Mouse (Mus musculus) Patski (cell line): ENCODE measurements around the gene Fbl. TPM values are rescaled to one million over a fixed set of nuclear protein-coding genes. Genes with fewer than 3 reads are reported as not detected.

Experiments
- ATAC-seq: fragments of 100-300 bp; one replicate; pipeline ENCODE4 v1.8.0; 2021
- CTCF ChIA-PET: fragments of 350-600 bp; sonication (Branson Sonifier 250); formaldehyde crosslinking; loops from one replicate; lab custom pipeline; 2022; ENCODE audit warnings: inconsistent platforms; lab: Charles Lee
- POLR2A ChIA-PET: fragments of 350-600 bp; sonication (Branson Sonifier 250); formaldehyde crosslinking; loops from one replicate; lab custom pipeline; 2022; ENCODE audit warnings: antibody characterized with exemption, inconsistent platforms; lab: Charles Lee
- DNase-seq: peaks from one replicate; pipeline ENCODE4 v3.0.0-alpha.2; 2011; ENCODE audit warnings: low read depth, low spot score
- H3K27me3 ChIP-seq: fragments of 371-371 bp; one replicate; pipeline ENCODE4 v1.5.1; 2021
- CTCF ChIP-seq: fragments of 100-300 bp; IDR thresholded peaks from one replicate; pipeline ENCODE4 v1.5.1; 2021
- in situ Hi-C: fragments of 300-500 bp; cut with MboI; formaldehyde crosslinking; loops from 3 replicates; pipeline ENCODE4 v1.11.1; 2018; ENCODE audit warnings: low pct_unique_long_range_greater_than_20kb, mixed read lengths
- polyA plus RNA-seq: library from polyadenylated mRNA; unstranded; gene quantifications from one replicate; pipeline ENCODE4 v1.2.3, GENCODE M21; 2021

Fbl gene
- polyA plus RNA-seq, 1 experiment from 2014 or later, result 134 TPM

DNA sequence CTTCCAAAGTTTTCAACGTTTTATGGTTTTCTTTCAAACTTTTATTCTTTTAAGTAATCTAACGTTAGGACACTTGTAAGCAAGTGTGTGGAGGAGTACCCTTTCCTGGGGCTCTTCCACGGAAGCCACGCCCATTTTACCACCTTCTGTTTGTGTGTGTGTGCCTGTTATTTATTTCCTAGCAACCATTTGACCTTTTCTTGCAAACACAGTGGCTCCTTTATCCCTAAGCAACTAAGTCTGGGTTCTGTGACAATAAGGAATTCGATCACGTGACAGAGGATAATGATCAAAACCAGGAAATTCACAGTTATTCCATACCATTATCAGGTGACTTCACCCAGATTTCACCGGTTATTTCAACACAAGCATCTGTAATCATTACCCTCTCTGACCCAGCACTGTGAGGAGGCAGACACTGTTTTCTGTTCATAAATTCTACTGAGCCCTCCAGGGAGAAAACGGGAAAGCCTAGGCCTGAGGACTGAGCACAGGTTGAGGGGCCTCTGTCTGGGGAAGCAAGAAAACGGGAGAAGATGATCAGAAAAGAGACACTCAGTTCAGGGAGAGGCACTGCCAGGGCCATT is 8.3 kb upstream of the Fbl start:
- DNase-seq, result no peak
- POLR2A ChIA-PET, result interaction anchor here (0.6 kb wide), 1 partner anchor 555 kb away, joined by 5 read pairs; no protein-coding TSS in a partner anchor
- no peaks in the 10 kb centered on the region for H3K27me3 ChIP-seq
- CTCF ChIA-PET, result interaction anchor here (1.2 kb wide), 1 partner anchor 9 kb away, joined by 3 read pairs; no protein-coding TSS in a partner anchor
- ATAC-seq, result no peak
- in situ Hi-C loops, result no loop called here
- TF ChIP-seq CTCF, result no peak

DNA sequence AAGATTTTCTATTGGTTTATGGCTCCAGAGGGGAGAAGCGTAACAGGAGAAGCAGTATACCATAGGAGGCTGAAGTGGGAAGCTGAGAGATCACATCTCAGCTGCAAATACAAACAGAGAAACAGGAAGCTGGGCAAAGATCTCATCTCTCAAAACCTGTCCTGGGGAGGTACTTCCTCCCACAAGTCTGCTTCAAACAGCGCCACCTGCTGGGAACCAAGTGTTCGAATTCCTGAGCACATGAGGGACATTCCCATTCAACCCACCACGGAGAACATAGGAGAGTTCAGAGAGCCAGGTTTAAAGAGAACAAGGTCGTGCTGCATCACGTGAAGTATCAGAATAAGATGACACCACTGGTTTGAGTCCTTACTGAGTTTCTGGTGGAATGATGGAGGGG is 4.1 kb upstream of the Fbl start:
- ChIA-PET POLR2A (no interaction called here), CTCF (interaction anchor here (1.2 kb wide), 1 partner anchor 17 kb away, joined by 3 read pairs; no protein-coding TSS in a partner anchor)
- ATAC-seq, result no peak
- in situ Hi-C loops, result no loop called here
- H3K27me3 ChIP-seq, result no peaks in the 10 kb centered on the region
- DNase-seq, result no peak
- no peak for TF ChIP-seq CTCF

DNA sequence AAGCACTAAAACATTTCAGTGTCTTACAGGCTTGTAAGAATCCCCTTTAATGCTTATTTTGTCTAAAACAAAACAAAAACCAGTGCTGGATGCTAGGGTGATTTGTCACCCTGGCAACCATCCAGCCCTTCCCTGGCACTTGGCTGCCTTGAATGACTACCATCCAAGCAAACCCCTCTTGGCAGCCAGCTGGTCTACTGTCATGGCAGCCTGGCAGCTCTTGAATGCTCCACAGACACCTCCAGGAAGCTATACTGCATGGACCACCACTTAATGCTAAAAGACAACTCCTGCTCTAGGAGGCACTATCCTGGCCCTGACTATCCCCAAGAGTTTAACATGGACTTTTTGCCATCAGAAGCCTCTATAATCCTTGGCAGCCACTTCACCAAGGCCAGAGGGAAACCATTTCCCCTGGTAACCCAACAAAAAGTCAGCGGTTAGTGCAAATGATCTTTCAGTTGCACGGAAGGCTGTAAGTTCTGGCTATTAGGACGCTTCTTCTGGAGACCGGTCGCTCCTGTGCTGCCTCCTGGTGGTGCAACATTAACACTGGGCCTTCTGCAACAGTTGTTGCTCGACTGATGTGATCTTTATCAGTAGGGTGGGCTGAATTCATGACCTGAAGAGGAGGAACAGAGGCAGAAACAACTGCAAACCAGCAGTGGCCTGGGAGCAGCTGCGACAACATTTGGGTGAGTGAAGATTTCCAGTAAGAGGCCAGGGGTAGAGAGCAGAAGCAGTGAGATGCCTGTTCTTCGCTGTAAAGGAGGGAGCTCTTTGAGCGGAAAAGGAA is 992 bp upstream of the Fbl start:
- in situ Hi-C loops, result no loop called here
- DNase-seq (peak; percentile 84), ATAC-seq (peak; percentile 58)
- H3K27me3 ChIP-seq, result no peaks in the 10 kb centered on the region
- peak; percentile 94 for TF ChIP-seq CTCF
- CTCF ChIA-PET, result interaction anchor here (0.7 to 2.7 kb wide), 15 partner anchors 9 to 119 kb away, joined by 3 to 17 read pairs (median 3); partner anchors contain the start of genes Dyrk1b and Psmc4
- POLR2A ChIA-PET, result interaction anchor here (0.6 to 1.7 kb wide), 8 partner anchors 9 to 269 kb away, joined by 3 to 7 read pairs (median 3); no protein-coding TSS in a partner anchor

DNA sequence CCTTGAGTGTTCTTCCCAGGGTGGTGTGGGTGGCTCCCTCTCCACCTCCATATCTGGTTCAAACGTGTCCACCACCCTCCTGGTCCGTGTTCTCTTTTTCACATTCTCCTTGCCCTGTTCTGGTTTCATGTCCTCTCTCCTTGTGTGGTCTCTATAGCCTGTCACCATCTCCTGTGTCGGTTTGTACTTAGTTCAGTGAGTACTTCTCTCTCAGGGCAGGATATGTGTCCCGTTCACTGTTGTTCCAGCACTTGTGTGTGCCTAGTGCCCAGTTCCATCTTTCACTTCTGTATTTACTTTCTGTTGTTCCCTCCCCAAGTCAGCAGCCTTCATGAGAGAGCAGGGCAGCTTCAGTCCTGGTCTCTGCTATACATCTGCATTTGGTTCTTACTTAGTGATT is 5.8 kb downstream of the Fbl start:
- ChIA-PET CTCF (interaction anchor here (1.0 kb wide), 1 partner anchor 39 kb away, joined by 3 read pairs; no protein-coding TSS in a partner anchor), POLR2A (no interaction called here)
- ATAC-seq, result no peak

DNA sequence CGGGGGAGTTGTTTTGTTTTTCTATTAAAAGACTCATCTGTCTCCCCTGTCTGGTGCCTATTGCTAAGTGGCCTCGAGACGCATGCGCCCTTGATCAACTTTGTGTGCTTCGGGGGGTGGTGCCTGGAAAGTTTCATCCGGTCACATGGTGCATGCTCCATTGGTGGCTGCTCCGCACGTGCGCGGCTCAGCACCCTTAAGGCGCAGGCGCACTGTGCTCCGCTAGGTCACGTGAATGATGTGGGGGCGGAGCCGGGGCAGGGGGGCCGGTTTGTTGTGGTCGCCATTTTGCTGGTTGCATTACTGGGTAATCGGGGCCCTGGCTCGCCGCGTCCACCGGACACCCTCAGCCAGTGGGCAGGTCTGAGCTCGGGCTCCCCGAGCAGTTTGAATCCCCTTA is 9.7 kb downstream of the Fbl start, which contains the start of gene Dyrk1b:
Gene Dyrk1b, plus strand, starts transcription at position 242 of the 400 bp plus-strand sequence.
- H3K27me3 ChIP-seq, result no peaks in the 10 kb centered on the region
- no peak for TF ChIP-seq CTCF
- ChIA-PET CTCF (interaction anchor here (1.8 kb wide), 1 partner anchor 10 kb away, joined by 5 read pairs; the partner anchor contains the start of gene Fbl), POLR2A (interaction anchor here (2.7 kb wide), 1 partner anchor 9 kb away, joined by 9 read pairs; the partner anchor contains the start of gene Fbl)
- in situ Hi-C loops, result no loop called here
- ATAC-seq, result peak; percentile 50
- peak; percentile 83 for DNase-seq

More for the DNA sequence above, 5.8 kb downstream of the Fbl start:
- no peaks in the 10 kb centered on the region for H3K27me3 ChIP-seq
- in situ Hi-C loops, result no loop called here
- TF ChIP-seq CTCF, result no peak
- no peak for DNase-seq

DNA sequence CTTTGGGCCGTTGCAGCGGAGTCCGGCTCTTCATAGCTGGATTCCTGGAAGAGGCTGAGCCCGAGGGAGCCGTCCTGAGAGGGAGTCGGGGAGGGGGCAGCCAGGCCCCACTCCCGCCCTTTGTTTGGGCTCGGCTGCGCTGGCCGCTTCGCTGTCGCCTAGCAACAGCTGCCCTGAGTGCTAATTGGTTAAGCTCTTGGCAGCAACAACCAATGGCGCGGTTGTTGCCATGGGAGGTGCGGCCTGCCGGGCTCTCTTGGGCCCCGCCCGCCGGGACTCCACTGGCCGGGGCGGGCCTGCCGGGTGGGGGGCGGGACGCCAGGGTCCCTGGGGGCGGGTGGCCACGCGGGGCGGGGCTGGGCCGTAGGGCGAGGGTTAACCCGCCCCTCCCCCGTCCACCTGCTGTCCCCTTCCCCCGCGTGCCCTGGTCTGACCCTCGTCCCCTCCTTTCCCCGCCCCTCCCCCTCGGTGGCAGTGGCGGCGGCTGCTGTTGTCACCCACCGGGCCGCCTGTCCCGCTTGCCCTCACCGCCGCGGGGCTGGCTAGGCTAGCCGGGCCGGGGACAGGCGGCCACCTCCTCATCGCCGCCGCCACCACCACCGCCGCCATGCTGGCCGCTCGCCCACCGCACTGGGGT is 10.3 kb downstream of the Fbl start:
- POLR2A ChIA-PET, result interaction anchor here (2.7 kb wide), 1 partner anchor 10 kb away, joined by 9 read pairs; the partner anchor contains the start of gene Fbl
- no peaks in the 10 kb centered on the region for H3K27me3 ChIP-seq
- DNase-seq (no peak), ATAC-seq (peak; percentile 91)
- CTCF ChIA-PET, result interaction anchor here (1.8 kb wide), 1 partner anchor 11 kb away, joined by 5 read pairs; the partner anchor contains the start of gene Fbl
- in situ Hi-C loops, result no loop called here
- no peak for TF ChIP-seq CTCF

DNA sequence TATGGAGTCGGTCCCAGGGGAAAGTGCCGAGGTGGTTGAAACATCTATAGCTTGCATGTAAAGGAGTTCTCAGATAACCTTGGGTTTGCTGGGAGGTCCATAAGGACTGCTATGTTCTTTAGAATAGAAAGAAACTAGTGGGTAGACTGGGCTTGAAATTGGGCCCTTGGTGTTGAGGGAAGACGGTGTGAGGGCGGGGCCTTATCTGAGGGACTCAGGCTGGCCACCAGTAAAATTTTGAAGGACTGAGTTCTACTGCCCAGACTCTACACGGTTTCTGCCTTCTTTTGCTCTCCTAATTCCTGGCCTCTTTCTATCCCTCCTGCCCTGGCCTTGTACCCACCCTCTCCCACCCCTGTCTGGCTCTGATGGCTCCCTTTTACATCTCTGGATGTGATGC is 11.4 kb downstream of the Fbl start:
- in situ Hi-C loops, result no loop called here
- no peak for ATAC-seq
- CTCF ChIA-PET, result interaction anchor here (1.8 kb wide), 1 partner anchor 12 kb away, joined by 5 read pairs; the partner anchor contains the start of gene Fbl
- POLR2A ChIA-PET, result no interaction called here
- H3K27me3 ChIP-seq, result no peaks in the 10 kb centered on the region
- no peak for TF ChIP-seq CTCF
- DNase-seq, result no peak

DNA sequence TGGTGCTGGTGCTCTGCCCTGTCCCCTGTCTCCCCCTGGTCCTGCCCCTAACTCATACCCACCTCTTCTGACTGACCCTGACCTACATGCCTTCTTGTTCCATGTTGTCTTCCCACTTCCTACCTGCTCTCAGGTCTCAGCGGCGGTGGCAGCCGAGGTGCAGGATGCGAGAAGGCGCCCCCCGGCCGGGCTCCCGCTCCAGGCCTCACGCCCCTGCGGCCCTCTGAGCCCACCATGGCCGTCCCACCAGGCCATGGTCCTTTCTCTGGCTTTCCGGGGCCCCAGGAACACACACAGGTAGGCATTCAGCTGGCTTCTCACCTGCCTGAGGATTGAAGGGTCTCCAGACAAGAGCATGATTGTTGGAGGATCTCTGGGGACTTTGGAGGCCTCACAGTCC is 11.9 kb downstream of the Fbl start:
- no peak for DNase-seq
- CTCF ChIA-PET, result interaction anchor here (1.1 kb wide), 1 partner anchor 12 kb away, joined by 3 read pairs; no protein-coding TSS in a partner anchor
- POLR2A ChIA-PET, result no interaction called here

DNA sequence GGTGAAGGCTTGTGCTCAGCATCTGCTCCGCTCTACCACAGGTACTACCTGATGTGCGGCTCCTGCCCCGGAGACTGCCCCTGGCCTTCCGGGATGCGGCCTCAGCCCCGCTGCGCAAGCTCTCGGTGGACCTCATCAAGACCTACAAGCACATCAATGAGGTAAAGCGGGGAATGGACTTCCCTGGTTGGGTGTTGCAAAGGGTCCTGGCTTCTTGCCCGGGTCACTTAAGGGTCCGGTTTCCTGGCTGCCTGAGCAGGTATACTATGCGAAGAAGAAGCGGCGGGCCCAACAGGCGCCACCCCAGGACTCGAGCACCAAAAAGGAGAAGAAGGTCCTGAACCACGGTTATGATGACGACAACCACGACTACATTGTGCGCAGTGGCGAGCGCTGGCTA is 12.8 kb downstream of the Fbl start:
- ATAC-seq (no peak), DNase-seq (no peak)
- in situ Hi-C loops, result no loop called here
- H3K27me3 ChIP-seq, result no peaks in the 10 kb centered on the region
- CTCF ChIA-PET, result interaction anchor here (1.1 kb wide), 1 partner anchor 11 kb away, joined by 3 read pairs; no protein-coding TSS in a partner anchor
- POLR2A ChIA-PET, result interaction anchor here (0.8 kb wide), 1 partner anchor 14 kb away, joined by 3 read pairs; no protein-coding TSS in a partner anchor
- no peak for TF ChIP-seq CTCF

More for the DNA sequence above, 11.9 kb downstream of the Fbl start:
- TF ChIP-seq CTCF, result no peak
- no peaks in the 10 kb centered on the region for H3K27me3 ChIP-seq
- in situ Hi-C loops, result no loop called here
- no peak for ATAC-seq

DNA sequence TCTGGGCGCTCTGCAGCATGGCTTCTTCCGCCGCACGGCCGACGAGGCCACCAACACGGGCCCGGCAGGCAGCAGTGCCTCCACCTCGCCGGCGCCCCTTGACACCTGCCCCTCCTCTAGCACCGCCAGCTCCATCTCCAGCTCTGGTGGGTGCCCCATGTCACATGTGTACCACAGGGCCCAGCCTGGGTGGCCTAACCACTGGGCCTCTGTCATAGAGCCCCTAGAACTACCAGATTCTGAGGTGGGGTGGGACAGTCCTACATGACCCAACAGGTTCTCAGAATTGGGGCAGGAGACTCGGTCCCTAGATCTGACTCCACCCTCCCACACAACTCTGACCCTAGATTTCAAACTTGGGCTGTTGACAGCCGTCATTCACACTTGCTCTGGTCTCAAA is 16.4 kb downstream of the Fbl start:
- ATAC-seq (no peak), DNase-seq (no peak)
- POLR2A ChIA-PET, result no interaction called here
- CTCF ChIA-PET, result no interaction called here
- no peaks in the 10 kb centered on the region for H3K27me3 ChIP-seq
- in situ Hi-C loops, result no loop called here
- no peak for TF ChIP-seq CTCF
